Mouse (Mus musculus): ENCODE measurements around the gene 4931429L15Rik.

Gene 4931429L15Rik

GRCm38 (mm10) chr9:46327706-46328571 lies 8.2 kb upstream of the 4931429L15Rik start:
- no peak for DNase-seq (ENCODE audit: low spot score)

DNA sequence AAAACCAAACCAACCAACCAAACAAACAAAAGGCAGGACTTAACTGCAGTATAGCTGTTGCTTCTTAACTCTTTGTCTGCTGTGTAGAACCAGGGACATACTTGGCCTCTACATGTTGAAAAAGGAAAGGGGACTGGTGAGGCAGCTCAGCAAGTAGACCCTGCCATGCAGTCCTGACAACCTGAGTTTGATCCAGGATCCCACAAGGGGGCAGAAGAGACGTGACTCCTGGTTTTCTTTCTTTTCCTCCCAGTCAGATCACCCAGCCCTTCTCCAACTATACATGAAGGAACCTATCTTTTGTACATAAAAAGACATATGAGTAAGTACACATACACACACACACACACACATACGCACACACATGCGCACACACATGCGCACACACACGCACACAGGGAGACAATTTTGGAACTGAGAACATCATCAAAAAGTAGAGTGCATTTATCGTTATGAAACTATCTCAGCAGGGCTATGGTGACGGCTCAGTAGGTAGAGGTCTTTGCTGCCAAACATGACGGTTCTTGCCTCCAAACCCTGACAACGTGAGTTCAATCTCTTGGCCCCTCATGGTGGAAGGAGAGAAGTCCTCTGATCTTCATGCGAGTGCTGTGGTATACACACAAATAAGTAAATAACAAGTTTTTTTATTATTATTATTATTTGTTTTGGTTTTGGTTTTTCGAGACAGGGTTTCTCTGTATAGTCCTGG lies 7.1 kb upstream of the 4931429L15Rik start:
- DNase-seq (ENCODE audit: low spot score) = no peak

DNA sequence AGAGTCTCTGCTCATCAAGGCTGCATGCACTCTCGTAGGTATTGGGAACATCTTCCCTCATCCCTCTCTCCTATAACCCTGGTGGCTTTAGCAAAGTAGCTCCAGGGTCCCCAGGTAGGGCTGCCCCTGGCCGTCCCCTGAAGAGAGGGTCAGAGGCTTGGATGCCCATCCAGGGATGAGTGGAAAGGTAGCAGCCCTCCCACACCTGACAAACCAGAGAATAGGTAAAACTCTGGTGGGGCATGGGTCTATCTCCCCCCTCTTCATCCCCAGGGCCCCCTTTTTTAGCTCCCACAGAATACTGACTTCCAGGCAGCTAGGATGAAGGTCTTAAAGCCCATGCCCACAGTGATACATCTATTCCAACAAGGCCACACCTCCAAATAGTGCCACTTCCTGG lies 675 bp upstream of the 4931429L15Rik start:
- DNase-seq (ENCODE audit: low spot score) = no peak

GRCm38 (mm10) chr9:46317957-46318356 lies 1.8 kb downstream of the 4931429L15Rik start:
- DNase-seq (ENCODE audit: low spot score) = no peak

- no peak for DNase-seq (ENCODE audit: low spot score)
Measured at GRCm38 (mm10) chr9:46316909-46317308, 2.9 kb downstream of the 4931429L15Rik start.

DNA sequence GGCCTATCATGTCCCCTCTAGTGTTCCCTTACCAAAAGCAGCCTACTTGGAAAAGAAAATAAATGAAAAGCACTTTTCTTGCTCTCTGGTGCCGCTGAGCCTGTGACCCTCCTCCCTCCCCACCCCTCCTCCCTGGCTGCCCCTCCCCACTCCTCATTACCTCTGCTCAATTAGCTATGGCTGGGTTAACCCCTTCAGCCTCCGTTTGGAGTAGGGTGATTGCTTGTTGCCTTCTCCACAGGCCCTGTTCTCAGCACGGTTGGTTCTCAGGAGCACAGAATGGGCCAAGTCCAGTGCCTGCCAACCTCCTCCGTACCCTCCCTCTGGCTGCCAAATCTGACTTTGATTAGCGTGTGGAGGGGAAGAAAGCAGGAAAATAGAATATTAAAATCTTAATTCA lies 3.4 kb downstream of the 4931429L15Rik start:
- DNase-seq (ENCODE audit: low spot score) = no peak

DNA sequence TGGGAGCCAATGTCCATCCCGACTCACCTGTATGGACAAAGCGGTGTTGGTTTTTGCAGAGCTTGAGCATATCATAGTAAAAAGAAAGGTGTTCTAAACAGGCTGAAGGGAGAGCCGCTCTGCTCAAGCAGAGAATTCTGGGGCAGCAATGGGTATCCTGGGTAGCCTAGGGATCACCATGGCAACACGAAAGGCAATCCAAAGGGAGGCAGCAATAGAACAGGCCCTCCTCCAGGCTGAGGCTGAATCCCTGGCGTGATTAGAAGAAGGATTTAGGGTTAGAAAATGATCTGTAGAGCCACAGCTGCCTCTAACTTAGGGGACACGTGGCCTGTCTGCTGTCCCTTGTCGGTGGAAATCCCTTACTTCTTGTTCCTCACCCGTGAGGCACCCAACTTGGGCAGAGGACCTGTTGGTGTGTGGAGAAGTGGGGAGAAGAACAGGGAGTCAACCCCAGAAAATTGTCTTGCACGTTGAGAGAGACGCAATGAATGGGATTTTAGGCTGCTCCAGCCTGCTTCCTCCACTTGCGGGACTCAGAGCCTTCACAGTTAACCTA lies 3.9 kb downstream of the 4931429L15Rik start:
- no peak for DNase-seq (ENCODE audit: low spot score)

DNA sequence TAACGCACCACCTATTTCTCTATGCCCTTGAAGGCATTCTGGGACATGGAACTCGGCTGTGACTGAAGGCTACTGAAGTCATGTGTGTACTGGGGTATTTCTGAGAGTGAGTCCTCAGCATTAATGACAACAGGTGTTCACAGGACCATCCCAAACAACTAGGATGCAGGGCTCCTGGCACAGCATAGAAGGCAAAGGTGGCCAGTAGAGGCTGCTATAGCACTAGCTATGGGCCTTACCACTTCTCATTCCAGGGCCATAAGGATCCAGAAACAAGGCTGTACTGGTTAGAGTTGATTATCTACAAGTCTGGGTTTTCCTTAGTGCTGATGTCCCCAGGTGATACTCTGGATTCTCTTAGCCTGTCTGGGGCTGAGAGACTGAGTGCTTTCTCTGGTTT lies 4.9 kb downstream of the 4931429L15Rik start:
- no peak for DNase-seq (ENCODE audit: low spot score)

- DNase-seq (ENCODE audit: low spot score) = peak; percentile 47
Measured at GRCm38 (mm10) chr9:46314507-46314906, 5.3 kb downstream of the 4931429L15Rik start.

DNA sequence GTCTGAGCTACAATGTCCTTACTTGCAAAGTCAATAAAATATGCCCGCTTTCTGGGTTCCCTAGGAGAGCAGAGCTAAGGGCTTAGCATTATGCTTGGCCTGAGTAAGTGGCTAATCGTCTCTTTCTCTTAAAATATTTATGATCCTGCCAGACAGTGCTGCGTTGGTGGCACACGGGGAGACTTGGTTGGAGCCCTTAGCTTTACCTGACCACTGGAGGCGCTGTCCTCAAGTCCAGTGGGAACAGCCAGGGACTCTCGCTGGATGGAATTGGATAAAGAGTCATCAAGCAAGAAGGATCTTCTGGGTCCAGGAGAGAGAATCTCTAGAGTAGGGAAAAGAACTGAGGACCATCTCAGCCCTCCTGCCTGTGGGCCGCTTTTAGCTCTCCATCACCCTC lies 10.7 kb downstream of the 4931429L15Rik start:
- no peak for DNase-seq (ENCODE audit: low spot score)

- DNase-seq (ENCODE audit: low spot score) = peak; percentile 31
Measured at GRCm38 (mm10) chr9:46302142-46302541, 17.6 kb downstream of the 4931429L15Rik start.

DNA sequence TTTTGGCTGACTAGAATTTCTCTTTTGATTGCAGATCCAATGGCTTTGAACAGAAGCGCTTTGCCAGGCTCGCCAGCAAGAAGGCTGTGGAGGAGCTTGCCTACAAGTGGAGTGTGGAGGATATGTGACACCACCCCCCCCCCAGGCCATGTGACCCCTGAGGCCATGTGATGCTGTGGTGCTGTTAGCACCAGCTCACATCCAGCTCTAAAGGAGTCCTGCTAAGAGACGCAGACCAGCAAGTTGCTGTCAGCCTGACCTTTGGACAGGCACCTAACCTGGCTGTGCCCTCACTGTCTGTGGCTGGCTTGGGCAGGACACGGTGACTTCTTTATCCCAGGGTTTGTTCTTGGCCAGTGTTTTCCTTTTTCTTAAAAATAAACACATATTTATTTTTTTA lies 21.4 kb downstream of the 4931429L15Rik start:
- DNase-seq (ENCODE audit: low spot score) = no peak

DNA sequence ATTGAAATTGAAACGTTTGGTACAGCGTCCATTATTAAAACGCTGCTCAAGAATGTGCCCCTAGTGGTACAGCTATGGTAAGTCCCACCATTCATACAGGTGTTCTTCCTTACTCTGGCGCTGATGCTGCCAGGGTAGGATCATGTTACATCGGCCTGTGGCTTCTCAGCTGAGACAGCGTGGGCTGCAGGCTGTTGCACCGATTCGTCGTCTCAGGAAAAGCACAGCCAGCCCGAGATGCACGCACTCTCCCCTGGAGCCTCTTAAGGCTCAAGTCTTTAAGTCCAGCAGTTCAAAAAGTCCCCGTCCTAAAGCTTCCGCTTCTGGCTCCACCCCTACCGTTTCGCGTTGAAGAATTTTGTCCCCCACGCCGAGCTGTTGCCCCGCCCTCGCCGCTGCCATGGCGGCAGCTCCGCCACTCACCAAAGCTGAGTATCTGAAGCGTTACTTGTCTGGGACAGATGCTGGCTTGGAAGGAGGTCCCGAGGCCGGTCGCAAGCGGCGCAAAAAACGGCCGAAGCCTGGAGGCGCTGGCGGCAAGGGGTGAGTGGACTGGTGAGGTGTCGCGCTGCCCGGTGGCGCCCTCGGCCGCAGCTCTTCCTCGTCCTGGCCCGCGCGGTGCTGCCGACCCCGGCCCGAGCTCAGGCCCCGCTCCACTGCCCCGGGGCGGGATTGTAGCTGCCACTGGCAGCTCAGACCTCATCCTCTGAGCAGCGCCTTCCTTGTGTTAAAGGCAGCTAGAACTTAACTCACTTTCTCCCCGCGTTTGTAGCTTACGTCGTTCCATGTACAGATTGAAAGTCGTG lies 37.0 kb downstream of the 4931429L15Rik start, which contains the start of gene Bud13:
Gene Bud13 (plus strand): TSS at position 378 of the 806 bp plus-strand sequence.
- peak; percentile 96 for DNase-seq (ENCODE audit: low spot score)

DNA sequence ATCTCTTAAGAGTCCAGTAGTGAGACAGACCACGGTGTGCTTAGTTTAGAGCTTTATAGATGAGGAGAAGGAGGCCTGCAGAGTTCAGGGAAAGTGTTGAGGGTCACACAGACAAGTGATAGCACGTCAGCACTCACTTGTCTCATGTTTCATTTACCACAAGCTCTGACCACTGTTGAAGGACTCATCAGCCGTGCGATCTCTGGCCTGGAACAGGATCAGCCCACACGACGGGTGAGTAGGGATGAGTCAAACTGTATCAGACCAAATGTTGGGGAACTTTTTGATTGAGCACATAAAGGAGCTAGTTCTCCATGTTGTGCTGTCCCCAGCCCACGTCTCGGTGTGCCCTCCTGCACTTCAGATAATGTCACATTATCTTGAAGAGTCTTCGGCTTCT lies 45.3 kb downstream of the 4931429L15Rik start:
- DNase-seq (ENCODE audit: low spot score) = no peak

DNA sequence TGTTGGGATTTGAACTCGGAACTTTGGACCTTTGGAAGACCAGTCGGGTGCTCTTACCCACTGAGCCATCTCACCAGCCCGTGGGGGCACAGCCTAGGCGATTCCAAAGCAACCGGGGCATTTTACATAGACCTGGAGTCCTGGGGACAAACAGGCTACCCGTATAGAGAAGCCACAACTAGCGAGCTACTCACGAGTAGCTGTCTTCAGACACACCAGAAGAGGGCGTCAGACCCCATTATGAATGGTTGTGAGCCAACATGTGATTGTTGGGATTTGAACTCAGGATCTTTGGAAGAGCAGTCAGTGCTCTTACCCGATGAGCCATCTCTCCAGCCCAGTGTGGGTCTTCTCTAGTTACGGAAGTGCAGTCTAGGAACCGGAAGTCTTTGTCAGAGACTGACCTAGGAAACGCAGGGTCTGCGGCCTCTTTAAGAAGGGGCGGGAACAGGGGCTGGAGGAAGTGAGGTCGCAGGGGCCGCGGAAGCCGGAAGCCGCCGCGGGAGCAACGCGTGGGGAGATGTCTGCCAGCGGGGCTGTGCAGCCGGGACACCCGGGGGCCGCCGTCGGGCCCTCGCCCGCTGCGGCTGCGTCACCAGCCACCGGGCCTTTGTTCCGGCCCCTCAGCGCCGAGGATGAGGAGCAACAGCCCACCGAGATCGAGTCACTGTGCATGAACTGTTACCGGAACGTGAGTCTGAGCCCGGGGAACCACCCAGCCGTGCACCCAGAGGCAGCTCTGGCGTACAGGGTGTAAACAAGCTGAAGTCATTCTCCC lies 46.9 kb downstream of the 4931429L15Rik start, which contains the start of gene Zpr1:
Gene Zpr1 (plus strand): TSS at position 388 of the 778 bp plus-strand sequence.
- DNase-seq (ENCODE audit: low spot score) = peak; percentile 81

DNA sequence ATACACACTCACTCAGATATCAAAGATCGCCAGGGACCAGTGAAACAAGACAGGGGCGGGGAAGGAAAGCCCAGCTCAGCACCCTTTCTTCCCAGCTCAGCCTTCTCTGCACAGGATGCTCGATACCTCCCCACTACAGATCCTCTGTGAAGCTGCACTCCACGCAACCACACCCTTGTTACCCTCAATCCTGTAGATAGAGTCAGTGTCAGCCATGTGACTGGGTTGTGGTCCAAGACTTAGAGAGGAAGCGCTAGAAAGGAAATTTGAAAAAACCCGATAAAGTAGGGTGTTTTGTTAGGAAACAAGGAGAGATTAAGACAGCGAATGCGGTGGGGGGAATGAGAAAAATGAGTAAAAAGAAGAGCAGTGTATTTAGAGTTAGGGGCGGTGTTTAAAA lies 47.7 kb downstream of the 4931429L15Rik start:
- DNase-seq (ENCODE audit: low spot score) = no peak

DNA sequence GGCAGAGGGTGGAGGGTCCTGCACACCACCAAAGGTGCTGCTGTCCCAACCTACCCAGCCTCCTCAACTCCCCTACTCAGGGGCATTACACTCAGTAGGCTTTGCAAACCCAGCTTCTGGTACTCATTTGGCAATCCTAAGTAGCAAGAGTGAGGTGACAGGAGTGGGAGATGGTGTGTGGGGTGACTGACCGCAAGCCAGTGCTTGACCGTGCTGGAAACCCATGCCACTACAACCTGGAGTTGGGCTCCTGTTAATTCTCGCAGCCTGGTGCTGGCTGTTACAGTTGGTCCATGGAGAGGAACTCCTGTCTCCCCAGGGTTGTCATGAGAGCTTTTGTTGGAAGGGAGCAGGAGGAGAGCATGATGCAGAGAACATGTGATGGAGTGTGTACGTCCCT lies 49.0 kb downstream of the 4931429L15Rik start:
- no peak for DNase-seq (ENCODE audit: low spot score)

- DNase-seq (ENCODE audit: low spot score) = no peak
Measured at GRCm38 (mm10) chr9:46269125-46269524, 50.7 kb downstream of the 4931429L15Rik start.

- DNase-seq (ENCODE audit: low spot score) = no peak
Measured at GRCm38 (mm10) chr9:46268343-46268873, 51.4 kb downstream of the 4931429L15Rik start, which contains the start of gene Apoa5. Apoa5 (plus strand) TSS chr9:46268633.

- DNase-seq (ENCODE audit: low spot score) = no peak
Measured at GRCm38 (mm10) chr9:46261131-46261530, 58.7 kb downstream of the 4931429L15Rik start.

DNA sequence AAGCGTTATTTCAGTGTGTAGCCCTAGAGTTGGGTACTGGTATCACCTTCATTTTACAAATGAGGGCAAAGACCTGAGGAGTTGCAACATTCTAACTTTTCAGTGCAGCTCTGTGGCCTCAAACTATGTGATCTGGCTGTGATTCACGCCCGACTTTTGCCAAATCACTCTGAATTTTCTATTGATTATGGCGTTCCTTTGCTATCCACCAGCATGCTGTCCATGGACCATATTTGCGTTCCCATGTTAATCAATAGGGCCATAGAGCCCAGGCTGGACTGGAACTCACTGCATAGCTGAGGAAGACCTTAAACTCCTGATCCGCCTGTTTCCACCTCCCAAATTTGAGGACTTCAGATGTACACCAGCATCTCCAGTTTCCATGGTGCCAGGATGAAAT lies 60.7 kb downstream of the 4931429L15Rik start:
- no peak for DNase-seq (ENCODE audit: low spot score)

All from urinary bladder, postnatal 25 days (tissue).